Mouse (Mus musculus) ZHBTc4 (cell line): ENCODE measurements around the gene Prkab1.
A peak's percentile ranks its signal among the peaks of the same experiment; 100 is the strongest.

Experiments used
- DNase-seq: peaks from one replicate; pipeline ENCODE4 v3.0.0-alpha.2; 2011; ENCODE audit warnings: low read depth, low spot score

Prkab1 gene

GRCm38 (mm10) chr5:116024327-116024739 is at the start of gene Prkab1:
TSS of gene Prkab1 (minus strand) at chr5:116024508.
- DNase-seq, result peak; percentile 99

- no peak for DNase-seq
Measured at GRCm38 (mm10) chr5:116069618-116070017, 45.3 kb upstream of the Prkab1 start.

GRCm38 (mm10) chr5:116052826-116053225 is 28.5 kb upstream of the Prkab1 start:
- DNase-seq, result peak; percentile 72

GRCm38 (mm10) chr5:116052171-116052570 is 27.9 kb upstream of the Prkab1 start:
- no peak for DNase-seq

GRCm38 (mm10) chr5:116049821-116050220 is 25.5 kb upstream of the Prkab1 start:
- no peak for DNase-seq

GRCm38 (mm10) chr5:116048321-116048720 is 24.0 kb upstream of the Prkab1 start:
- no peak for DNase-seq

GRCm38 (mm10) chr5:116046246-116046645 is 21.9 kb upstream of the Prkab1 start:
- no peak for DNase-seq

- no peak for DNase-seq
Measured at GRCm38 (mm10) chr5:116045581-116045980, 21.3 kb upstream of the Prkab1 start.

- DNase-seq, result no peak
Measured at GRCm38 (mm10) chr5:116042241-116042640, 17.9 kb upstream of the Prkab1 start.

- no peak for DNase-seq
Measured at GRCm38 (mm10) chr5:116039706-116040105, 15.4 kb upstream of the Prkab1 start.

GRCm38 (mm10) chr5:116037731-116038130 is 13.4 kb upstream of the Prkab1 start:
- peak; percentile 56 for DNase-seq

- no peak for DNase-seq
Measured at GRCm38 (mm10) chr5:116036465-116036864, 12.2 kb upstream of the Prkab1 start.

- DNase-seq, result peak; percentile 86
Measured at GRCm38 (mm10) chr5:116031190-116031577, 6.9 kb upstream of the Prkab1 start.

GRCm38 (mm10) chr5:116030566-116031189 is 6.4 kb upstream of the Prkab1 start:
- peak; percentile 46 for DNase-seq

- no peak for DNase-seq
Measured at GRCm38 (mm10) chr5:116029071-116029470, 4.8 kb upstream of the Prkab1 start.

- DNase-seq, result no peak
Measured at GRCm38 (mm10) chr5:116026561-116026960, 2.3 kb upstream of the Prkab1 start.

- DNase-seq, result no peak
Measured at GRCm38 (mm10) chr5:116026107-116026506, 1.8 kb upstream of the Prkab1 start.

- no peak for DNase-seq
Measured at GRCm38 (mm10) chr5:116023821-116024284, 455 bp downstream of the Prkab1 start.

- no peak for DNase-seq
Measured at GRCm38 (mm10) chr5:116023251-116023661, 1.1 kb downstream of the Prkab1 start.

GRCm38 (mm10) chr5:116022658-116023200 is 1.6 kb downstream of the Prkab1 start:
- DNase-seq, result no peak

- no peak for DNase-seq
Measured at GRCm38 (mm10) chr5:116022131-116022530, 2.2 kb downstream of the Prkab1 start.

- no peak for DNase-seq
Measured at GRCm38 (mm10) chr5:116021552-116021951, 2.8 kb downstream of the Prkab1 start.

- DNase-seq, result no peak
Measured at GRCm38 (mm10) chr5:116019371-116019770, 4.9 kb downstream of the Prkab1 start.
